Mouse (Mus musculus): ENCODE data around the gene Zfp518a. TPM values are rescaled to one million over a fixed set of nuclear protein-coding genes. Genes with fewer than 3 reads are reported as not detected.

Gene Zfp518a
- polyA plus RNA-seq, 1 experiment from 2014 or later, result 3.8 TPM

Small RNA genes lying within 50 kb of the gene (microRNA-seq; reads per million reads assigned to microRNA genes)
- 1.2 reads per million for gene Mir8092

Other genes starting within 250 kb of the Zfp518a start
- 0.23 and 0.55 TPM in 2 replicates for gene Cc2d2b, start 146.0 kb upstream of the Zfp518a start, polyA plus RNA-seq (2015; fragmentation: Nextera tagmentation; extraction: Ambion mirVana)
- gene Ccnj, start 63.4 kb upstream of the Zfp518a start, polyA plus RNA-seq (2015; fragmentation: Nextera tagmentation; extraction: Ambion mirVana), result 14.3 and 15.1 TPM in 2 replicates
- 1.0 and 3.7 TPM in 2 replicates for gene Blnk, start 99.8 kb downstream of the Zfp518a start, polyA plus RNA-seq (2015; fragmentation: Nextera tagmentation; extraction: Ambion mirVana)
- gene Dntt, start 134.6 kb downstream of the Zfp518a start, polyA plus RNA-seq (2015; fragmentation: Nextera tagmentation; extraction: Ambion mirVana), result 0.23 and 0.38 TPM in 2 replicates
- not detected in 2 replicates for gene Opalin, start 182.4 kb downstream of the Zfp518a start, polyA plus RNA-seq (2015; fragmentation: Nextera tagmentation; extraction: Ambion mirVana)